Mouse (Mus musculus) urinary bladder, postnatal 25 days (tissue): ENCODE results near the gene Igf1r.

ENCODE experiments used
- DNase-seq: peaks from one replicate; pipeline ENCODE4 v3.0.0; 2022; ENCODE audit warnings: low spot score

Gene Igf1r

DNA sequence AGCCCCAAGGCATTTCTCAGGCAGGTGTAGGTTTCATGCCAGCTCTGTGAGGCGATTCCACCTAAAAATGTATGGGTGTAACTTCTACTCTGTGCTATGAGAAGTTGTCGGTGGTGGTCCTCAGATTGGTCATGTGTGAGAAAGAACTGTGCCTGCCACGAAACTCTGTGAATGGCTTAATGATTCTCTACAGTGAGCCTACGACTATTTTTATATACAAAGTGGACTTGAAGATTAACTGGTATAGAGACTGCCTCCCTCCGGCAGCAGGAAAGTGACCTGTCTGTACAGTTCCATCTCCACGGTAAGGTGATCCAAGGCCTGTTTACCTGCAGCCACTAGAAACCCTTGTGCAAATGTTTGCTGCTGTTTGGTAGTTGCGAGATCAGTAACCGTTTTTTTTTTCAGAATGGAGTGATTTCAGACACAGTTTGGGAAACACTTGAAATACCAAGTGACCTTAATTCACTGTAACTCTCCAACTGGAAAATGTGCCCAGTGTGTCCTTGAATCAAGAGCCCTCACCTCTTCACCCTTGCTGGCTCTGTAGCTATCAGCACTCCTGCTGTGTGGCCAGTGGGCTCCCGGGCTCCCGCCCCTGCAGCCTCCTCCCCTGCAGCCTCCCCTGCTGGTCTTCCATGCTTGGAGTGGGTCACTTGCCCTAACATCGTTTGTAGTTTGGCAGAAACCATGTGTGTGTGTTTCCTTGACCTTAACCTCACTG lies 127.7 kb downstream of the Igf1r start:
- DNase-seq: no peak

DNA sequence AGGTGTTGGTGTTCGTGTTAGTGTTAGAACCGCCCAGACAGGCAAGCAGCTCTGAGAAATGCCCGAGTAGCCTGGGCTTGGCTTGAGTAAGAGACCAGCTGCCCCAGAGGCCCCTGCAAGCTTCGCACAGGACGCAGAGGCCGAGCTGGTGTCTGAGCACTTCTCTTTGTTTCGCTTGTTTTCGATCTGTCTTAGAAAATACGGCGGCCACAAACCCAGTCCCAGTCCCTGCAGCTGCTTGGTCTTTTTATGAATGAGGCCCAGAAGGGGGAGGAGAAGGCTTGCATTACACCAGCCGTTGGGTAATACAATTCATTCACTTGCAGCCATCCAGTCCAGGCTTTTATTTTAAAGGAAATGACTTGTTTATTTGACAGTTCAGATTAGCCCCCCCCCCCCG lies 132.7 kb downstream of the Igf1r start:
- DNase-seq: no peak

DNA sequence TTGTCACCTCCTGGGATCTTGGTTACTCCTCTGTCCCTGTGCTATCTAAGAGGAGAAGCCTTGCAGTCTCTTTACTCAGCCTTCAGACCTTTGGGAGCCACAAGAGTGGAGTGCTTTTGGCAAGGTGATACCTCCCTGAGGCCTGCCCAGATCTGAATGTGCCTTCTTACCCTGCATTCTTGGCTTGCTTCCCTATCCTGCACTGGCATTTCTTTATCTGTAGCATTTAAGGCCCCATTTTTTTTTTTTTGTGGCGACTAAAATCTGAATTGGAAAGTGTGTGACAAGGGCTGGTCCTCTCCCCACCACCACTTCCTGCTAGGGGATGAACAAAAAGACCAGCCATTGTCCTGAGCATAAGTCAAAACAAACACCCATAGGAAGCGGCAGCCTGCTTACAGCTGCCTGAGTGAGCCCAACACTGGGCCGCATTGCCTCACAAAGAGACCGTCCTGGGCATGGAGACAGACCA lies 133.3 kb downstream of the Igf1r start:
- DNase-seq: no peak

- DNase-seq: no peak
These were observed 134.9 kb downstream of the Igf1r start for GRCm38 (mm10) chr7:68087496-68087895.

DNA sequence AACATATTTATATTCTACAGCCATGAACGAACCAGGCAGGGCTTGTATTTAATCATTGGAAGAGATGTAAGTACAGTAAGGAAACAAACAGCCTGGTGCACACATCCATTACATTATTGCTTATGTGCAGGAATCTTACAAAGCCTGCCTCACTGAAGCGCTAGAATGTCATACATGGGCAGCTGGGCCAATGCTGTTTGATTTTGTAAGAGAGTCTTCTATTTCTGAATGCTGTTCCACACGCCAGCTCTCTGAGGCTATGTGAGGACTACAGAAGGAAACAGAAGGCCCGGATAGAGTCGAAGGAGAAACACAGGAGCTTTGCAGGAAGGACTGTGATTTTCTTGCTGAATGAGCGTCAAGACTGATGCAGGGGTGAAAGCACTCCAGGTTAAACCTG lies 136.2 kb downstream of the Igf1r start:
- no peak for DNase-seq

DNA sequence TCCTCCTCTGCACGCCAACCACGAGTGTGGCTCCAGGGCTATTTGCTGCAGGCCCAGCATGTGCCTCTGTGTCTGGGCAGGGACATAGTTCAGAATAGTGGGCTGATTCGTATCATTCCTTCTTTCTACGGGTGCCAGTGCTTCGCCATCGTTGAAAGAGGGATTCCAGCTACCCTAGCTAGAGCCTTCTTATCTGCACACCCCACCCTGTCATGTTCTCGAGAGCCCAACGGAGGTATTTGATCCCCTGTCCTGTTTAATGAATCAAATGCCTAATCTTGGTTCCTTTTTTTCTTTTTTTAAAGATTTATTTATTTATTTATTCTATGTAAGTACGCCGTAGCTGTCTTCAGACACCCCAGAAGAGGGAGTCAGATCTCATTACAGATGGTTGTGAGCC lies 137.1 kb downstream of the Igf1r start:
- no peak for DNase-seq

DNA sequence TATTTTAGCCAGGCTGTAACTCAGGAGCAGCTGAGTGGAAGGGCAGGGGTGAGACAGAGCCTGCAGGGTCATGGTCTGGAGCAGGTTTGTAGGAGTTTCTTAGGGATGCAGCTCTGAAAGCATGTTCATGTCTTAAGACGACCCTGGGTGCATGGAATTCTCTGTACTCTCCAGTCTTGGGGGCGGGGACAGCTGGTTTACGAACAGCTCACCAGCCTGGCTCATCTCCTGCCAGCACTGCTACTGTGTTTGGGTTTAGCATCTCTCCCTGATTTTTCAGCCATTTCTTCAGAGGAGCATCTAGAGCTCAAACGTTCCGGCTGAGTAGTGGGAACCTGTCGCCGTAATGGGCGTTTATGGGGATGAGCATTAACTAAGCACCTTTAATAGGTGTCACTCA lies 137.9 kb downstream of the Igf1r start:
- DNase-seq: no peak

DNA sequence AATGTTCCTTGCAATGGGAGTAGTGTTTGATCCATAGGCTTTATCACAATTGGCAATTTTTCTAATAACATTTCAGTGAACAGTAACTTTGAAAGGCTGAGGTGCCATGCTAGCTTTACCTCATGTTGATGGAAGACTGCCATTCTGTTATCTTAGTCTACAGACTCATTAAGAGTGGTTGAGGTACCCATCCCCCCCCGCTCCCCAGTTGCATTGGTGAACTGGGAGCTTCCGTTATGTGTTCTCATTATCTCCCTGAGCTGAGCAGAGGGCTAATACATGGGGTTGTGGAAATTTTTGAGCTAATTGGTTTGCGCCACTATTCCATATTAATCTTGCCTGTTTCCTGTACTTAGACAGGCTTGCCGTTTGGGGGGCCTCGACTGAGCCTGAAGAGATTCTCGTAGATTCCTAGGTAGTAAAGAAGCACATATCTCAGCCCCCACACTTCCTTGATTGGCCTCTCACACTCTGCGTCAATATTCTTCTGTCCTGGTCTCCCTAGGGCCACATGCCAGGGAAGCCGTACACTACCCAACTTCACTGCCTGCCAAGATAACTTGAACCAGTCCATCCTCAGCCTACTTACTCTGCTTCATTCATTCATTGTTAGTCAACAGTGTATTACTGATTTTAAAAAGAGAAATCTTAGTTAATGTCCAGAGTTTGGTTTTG lies 139.8 kb downstream of the Igf1r start:
- DNase-seq: no peak

- DNase-seq: no peak
These were observed 141.2 kb downstream of the Igf1r start for GRCm38 (mm10) chr7:68093817-68094216.

GRCm38 (mm10) chr7:68095574-68095973 lies 142.9 kb downstream of the Igf1r start:
- DNase-seq: no peak

DNA sequence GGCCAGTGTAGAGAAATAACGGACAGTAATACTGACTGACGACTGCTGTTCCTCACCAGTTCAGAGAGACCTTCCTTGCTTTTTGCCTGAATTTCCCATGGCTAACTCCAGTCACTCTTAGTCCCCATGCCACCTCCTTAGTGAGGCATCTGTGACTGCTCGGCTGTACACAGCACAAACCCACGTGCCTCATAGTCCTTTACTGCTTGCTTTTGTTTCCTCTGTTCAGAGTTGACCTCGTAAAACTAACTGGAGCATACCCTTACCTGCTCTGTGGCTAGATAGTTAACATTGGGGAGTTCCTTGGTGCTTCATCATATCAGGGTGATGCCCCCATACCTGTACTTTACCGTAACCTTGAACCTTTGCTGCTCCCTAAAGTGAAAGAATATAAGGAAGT lies 143.8 kb downstream of the Igf1r start:
- no peak for DNase-seq

GRCm38 (mm10) chr7:68097081-68097836 lies 144.6 kb downstream of the Igf1r start:
- no peak for DNase-seq

GRCm38 (mm10) chr7:68098098-68098497 lies 145.5 kb downstream of the Igf1r start:
- DNase-seq: no peak

- no peak for DNase-seq
These were observed 147.8 kb downstream of the Igf1r start for GRCm38 (mm10) chr7:68100388-68100787.

- DNase-seq: peak; percentile 31
These were observed 150.0 kb downstream of the Igf1r start for GRCm38 (mm10) chr7:68102456-68103177.

DNA sequence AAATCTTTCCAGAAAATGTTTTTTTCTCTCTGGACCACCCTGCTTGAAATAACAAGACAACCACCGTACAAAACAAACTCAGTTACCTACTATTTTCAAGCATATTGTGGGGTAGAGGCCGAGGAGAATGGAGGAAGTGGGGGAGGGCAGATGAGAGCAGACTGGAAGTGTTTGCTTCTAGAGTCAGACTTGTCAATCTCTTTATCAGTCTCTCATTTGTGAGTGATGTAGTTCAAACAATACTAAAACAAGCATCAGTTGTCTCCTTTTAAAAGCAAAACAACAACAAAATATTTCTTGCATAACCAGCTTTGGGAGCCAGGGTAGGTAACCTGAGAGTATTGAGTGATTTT lies 150.5 kb downstream of the Igf1r start:
- no peak for DNase-seq

- DNase-seq: no peak
These were observed 158.9 kb downstream of the Igf1r start for GRCm38 (mm10) chr7:68111532-68111931.

DNA sequence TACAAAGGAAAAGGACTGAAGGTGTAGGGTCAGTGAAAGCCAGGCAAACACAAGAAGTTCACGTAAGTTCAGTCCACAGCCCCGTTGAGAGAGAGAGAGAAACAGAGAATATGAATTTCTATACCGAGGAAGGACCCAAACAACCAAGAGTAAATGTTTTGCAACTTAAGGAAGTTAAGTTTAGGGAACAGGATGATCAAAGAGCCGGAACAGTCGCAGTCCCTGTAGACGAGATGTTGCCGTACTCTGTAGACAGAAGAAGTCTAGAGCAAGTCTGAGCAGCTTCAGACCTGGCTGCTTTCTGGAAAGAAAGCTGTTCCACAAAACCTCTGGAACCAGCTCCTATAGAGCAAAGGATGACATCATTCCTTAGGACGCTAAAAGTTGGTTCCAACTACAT lies 160.0 kb downstream of the Igf1r start:
- no peak for DNase-seq

DNA sequence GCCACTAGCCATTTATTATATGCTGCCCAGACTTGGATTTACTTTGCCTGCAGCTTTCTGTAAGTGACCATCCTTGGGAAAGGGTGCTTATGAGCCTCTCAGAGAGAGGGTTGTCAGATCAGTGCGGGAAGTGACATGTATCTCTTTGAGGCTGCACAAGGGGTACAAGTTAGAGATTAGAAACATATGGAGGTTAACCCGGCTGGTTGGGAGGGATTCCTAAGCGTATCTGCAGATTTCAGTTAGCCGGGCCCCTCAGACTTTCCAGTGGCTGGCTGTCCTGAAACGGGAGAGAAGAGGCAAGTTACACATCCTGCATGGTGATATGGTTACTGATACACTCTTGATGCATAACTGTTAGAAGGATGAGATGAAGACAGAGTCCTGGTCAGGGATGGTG lies 161.7 kb downstream of the Igf1r start:
- no peak for DNase-seq

- DNase-seq: no peak
These were observed 162.5 kb downstream of the Igf1r start for GRCm38 (mm10) chr7:68114983-68115715.

DNA sequence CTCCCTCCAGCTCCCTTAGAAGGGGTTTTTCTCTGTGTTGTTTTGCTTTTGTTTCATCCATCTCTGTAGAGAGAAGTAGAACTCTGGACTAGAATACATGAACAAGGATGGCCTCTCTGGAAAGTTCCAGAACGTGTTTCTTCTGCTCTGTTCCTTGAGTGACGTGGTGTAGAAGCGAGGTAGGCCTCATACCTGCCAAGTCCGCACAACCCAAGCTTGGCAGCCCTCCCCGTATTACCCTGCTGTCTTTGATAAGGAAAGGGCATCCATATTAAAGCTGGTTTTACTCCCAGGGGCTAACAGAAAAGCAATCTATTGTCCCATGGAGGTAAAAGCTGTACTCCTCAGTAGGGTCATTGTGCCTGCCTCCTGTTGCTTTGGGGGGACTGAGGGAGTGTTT lies 164.9 kb downstream of the Igf1r start:
- DNase-seq: no peak

DNA sequence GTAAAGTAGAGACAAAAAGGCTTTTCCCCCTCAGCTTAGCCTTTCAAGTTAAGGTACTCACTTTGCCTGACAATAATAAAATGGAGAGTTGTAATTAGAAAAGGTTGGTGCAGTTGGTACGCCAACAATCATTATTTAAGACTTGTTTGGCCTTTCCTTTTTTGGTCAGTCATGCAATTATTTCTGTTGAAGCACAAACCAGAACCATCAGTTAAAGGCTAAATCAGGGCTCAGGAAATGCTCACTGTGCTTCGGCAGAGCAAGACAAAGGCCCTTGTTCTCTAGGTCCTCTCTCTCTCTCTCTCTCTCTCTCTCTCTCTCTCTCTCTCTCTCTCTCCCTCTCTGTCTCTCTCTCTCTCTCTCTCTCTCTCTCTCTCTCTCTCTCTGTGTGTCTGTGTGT lies 165.4 kb downstream of the Igf1r start:
- no peak for DNase-seq
